Mouse (Mus musculus) hindbrain, embryonic 15.5 days (tissue): Measurements from ENCODE around the gene A430005L14Rik. TPM values are rescaled to one million over a fixed set of nuclear protein-coding genes. Genes with fewer than 3 reads are reported as not detected.

ENCODE experiments used
- ATAC-seq: fragments of 200-750 bp; cut with Nextera tagmentation; 2 replicates; pipeline ENCODE4 v1.8.0; 2017; ENCODE audit warnings: low read depth, moderate number of reproducible peaks, moderate TSS enrichment; ENCODE audit not compliant: low FRiP score
- H3K27ac ChIP-seq: fragments of 300-500 bp; sonication (generic); replicated peaks from 2 replicates; pipeline ENCODE4 v1.5.1; 2015; ENCODE audit warnings: mild to moderate bottlenecking, inconsistent platforms
- H3K27me3 ChIP-seq: fragments of 300-500 bp; sonication (generic); 2 replicates; pipeline ENCODE4 v1.6.1; 2015; ENCODE audit warnings: control low read depth, inconsistent platforms
- H3K36me3 ChIP-seq: fragments of 300-500 bp; sonication (generic); 2 replicates; pipeline ENCODE4 v1.6.1; 2015; ENCODE audit warnings: control low read depth, inconsistent platforms
- H3K4me1 ChIP-seq: fragments of 300-500 bp; sonication (generic); replicated peaks from 2 replicates; pipeline ENCODE4 v1.6.1; 2015; ENCODE audit warnings: control low read depth, inconsistent platforms
- H3K4me2 ChIP-seq: fragments of 300-500 bp; sonication (generic); 2 replicates; pipeline ENCODE4 v1.6.1; 2015; ENCODE audit warnings: moderate library complexity, mild to moderate bottlenecking, inconsistent platforms
- H3K4me3 ChIP-seq: fragments of 300-500 bp; sonication (generic); 2 replicates; pipeline ENCODE4 v1.5.1; 2015; ENCODE audit warnings: mild to moderate bottlenecking, inconsistent platforms
- H3K9ac ChIP-seq: fragments of 300-500 bp; sonication (generic); 2 replicates; pipeline ENCODE4 v1.6.1; 2015; ENCODE audit warnings: inconsistent platforms
- H3K9me3 ChIP-seq: fragments of 300-500 bp; sonication (generic); 2 replicates; pipeline ENCODE4 v1.6.1; 2016; ENCODE audit warnings: control low read depth, inconsistent platforms
- WGBS: fragments of 180-500 bp; shearing (Covaris S2); methylation state at CpG from one replicate; pipeline ENCODE4 v1.1.7; 2015; 5-methylcytosine and 5-hydroxymethylcytosine counted together
- polyA plus RNA-seq: library from polyadenylated mRNA; unstranded; fragments of >200 nt; fragmentation: Nextera tagmentation; extraction: Ambion mirVana; gene quantifications from 2 replicates; pipeline ENCODE4 v1.2.1, GENCODE M21; 2015

Gene A430005L14Rik
- polyA plus RNA-seq, 1 experiment from 2014 or later: 51.7 TPM

GRCm38 (mm10) chr4:153975292-153975662 is 18.2 kb downstream of the A430005L14Rik start:
- Histone ChIP-seq H3K4me2 (peak overlapping the region; percentile 79), H3K4me1 (peaks cover 40% of the 10 kb centered on the region), H3K9me3 (no peaks in the 10 kb centered on the region), H3K27ac (peak overlapping the region; percentile 84), H3K4me3 (peak overlapping the region; percentile 99), H3K9ac (peak overlapping the region; percentile 95), H3K27me3 (no peaks in the 10 kb centered on the region), H3K36me3 (peaks cover 26% of the 10 kb centered on the region)
- ATAC-seq: peak; percentile 53; the same call in 1 of the 2 replicates
- WGBS: under 1% methylated on average over 29 of the region's 33 CpGs

GRCm38 (mm10) chr4:153975768-153976167 is 18.7 kb downstream of the A430005L14Rik start:
- Histone ChIP-seq H3K4me1 (peaks cover 40% of the 10 kb centered on the region), H3K27me3 (no peaks in the 10 kb centered on the region), H3K9me3 (no peaks in the 10 kb centered on the region), H3K4me2 (peak overlapping the region; percentile 79), H3K4me3 (peak overlapping the region; percentile 99), H3K27ac (no peak overlapping the region), H3K9ac (peak overlapping the region; percentile 95), H3K36me3 (peaks cover 26% of the 10 kb centered on the region)
- ATAC-seq: no peak
- 40% methylated on average over 6 of the region's 6 CpGs for WGBS

GRCm38 (mm10) chr4:153979243-153979642 is 22.2 kb downstream of the A430005L14Rik start:
- H3K9me3 ChIP-seq: no peaks in the 10 kb centered on the region
- H3K4me2 ChIP-seq: no peak overlapping the region
- H3K9ac ChIP-seq: no peak overlapping the region
- no peak for ATAC-seq
- no peak overlapping the region for H3K4me3 ChIP-seq
- 92% methylated on average over 10 of the region's 10 CpGs for WGBS
- peaks cover 25% of the 10 kb centered on the region for H3K4me1 ChIP-seq
- no peaks in the 10 kb centered on the region for H3K27me3 ChIP-seq
- H3K36me3 ChIP-seq: peaks cover 49% of the 10 kb centered on the region
- H3K27ac ChIP-seq: no peak overlapping the region

- no peak overlapping the region for H3K4me3 ChIP-seq
- peaks cover 62% of the 10 kb centered on the region for H3K36me3 ChIP-seq
- H3K4me1 ChIP-seq: peaks cover 25% of the 10 kb centered on the region
- no peaks in the 10 kb centered on the region for H3K27me3 ChIP-seq
- H3K27ac ChIP-seq: no peak overlapping the region
- no peaks in the 10 kb centered on the region for H3K9me3 ChIP-seq
- ATAC-seq: no peak
- H3K9ac ChIP-seq: no peak overlapping the region
- WGBS: 91% methylated on average over 11 of the region's 11 CpGs
- no peak overlapping the region for H3K4me2 ChIP-seq
Measured at GRCm38 (mm10) chr4:153980470-153980869, 23.4 kb downstream of the A430005L14Rik start.

- Histone ChIP-seq H3K4me2 (no peak overlapping the region), H3K9me3 (no peaks in the 10 kb centered on the region), H3K36me3 (peaks cover 88% of the 10 kb centered on the region), H3K27me3 (no peaks in the 10 kb centered on the region), H3K4me1 (no peaks in the 10 kb centered on the region), H3K27ac (no peak overlapping the region), H3K9ac (no peak overlapping the region), H3K4me3 (no peak overlapping the region)
- 89% methylated on average over 10 of the region's 10 CpGs for WGBS
- ATAC-seq: no peak
Measured at GRCm38 (mm10) chr4:153992715-153993114, 35.7 kb downstream of the A430005L14Rik start.

- Histone ChIP-seq H3K4me3 (no peak overlapping the region), H3K27ac (no peak overlapping the region), H3K9me3 (no peaks in the 10 kb centered on the region), H3K27me3 (no peaks in the 10 kb centered on the region), H3K36me3 (peaks cover 88% of the 10 kb centered on the region), H3K4me1 (no peaks in the 10 kb centered on the region), H3K9ac (no peak overlapping the region), H3K4me2 (no peak overlapping the region)
- WGBS: 91% methylated on average over 8 of the region's 8 CpGs
- ATAC-seq: no peak
Measured at GRCm38 (mm10) chr4:153993505-153993904, 36.5 kb downstream of the A430005L14Rik start.

GRCm38 (mm10) chr4:154005488-154005887 is 48.5 kb downstream of the A430005L14Rik start:
- WGBS: 77% methylated on average over 5 of the region's 5 CpGs
- H3K36me3 ChIP-seq: peaks cover 22% of the 10 kb centered on the region
- no peak overlapping the region for H3K27ac ChIP-seq
- H3K4me2 ChIP-seq: no peak overlapping the region
- H3K4me1 ChIP-seq: no peaks in the 10 kb centered on the region
- no peaks in the 10 kb centered on the region for H3K27me3 ChIP-seq
- no peaks in the 10 kb centered on the region for H3K9me3 ChIP-seq
- no peak overlapping the region for H3K9ac ChIP-seq
- ATAC-seq: no peak
- no peak overlapping the region for H3K4me3 ChIP-seq

- H3K4me3 ChIP-seq: no peak overlapping the region
- ATAC-seq: no peak
- peaks cover 5% of the 10 kb centered on the region; the same call in 1 of the 2 replicates for H3K4me1 ChIP-seq
- H3K27ac ChIP-seq: no peak overlapping the region
- H3K9me3 ChIP-seq: no peaks in the 10 kb centered on the region
- 88% methylated on average over 6 of the region's 6 CpGs for WGBS
- H3K27me3 ChIP-seq: no peaks in the 10 kb centered on the region
- H3K4me2 ChIP-seq: no peak overlapping the region
- no peak overlapping the region for H3K9ac ChIP-seq
- peaks cover 22% of the 10 kb centered on the region for H3K36me3 ChIP-seq
Measured at GRCm38 (mm10) chr4:154006264-154006663, 49.2 kb downstream of the A430005L14Rik start.

- no peak overlapping the region for H3K4me2 ChIP-seq
- no peaks in the 10 kb centered on the region for H3K9me3 ChIP-seq
- peaks cover 12% of the 10 kb centered on the region for H3K4me1 ChIP-seq
- H3K36me3 ChIP-seq: peaks cover 22% of the 10 kb centered on the region
- no peak overlapping the region for H3K9ac ChIP-seq
- H3K27ac ChIP-seq: no peak overlapping the region
- 86% methylated on average over 4 of the region's 4 CpGs for WGBS
- ATAC-seq: no peak
- no peaks in the 10 kb centered on the region for H3K27me3 ChIP-seq
- no peak overlapping the region for H3K4me3 ChIP-seq
Measured at GRCm38 (mm10) chr4:154007759-154008158, 50.7 kb downstream of the A430005L14Rik start.

- Histone ChIP-seq H3K9me3 (no peaks in the 10 kb centered on the region), H3K27me3 (no peaks in the 10 kb centered on the region), H3K4me3 (peak overlapping the region; percentile 97), H3K4me2 (peak overlapping the region; percentile 99), H3K36me3 (peaks cover 13% of the 10 kb centered on the region), H3K9ac (peak overlapping the region; percentile 93), H3K4me1 (peaks cover 26% of the 10 kb centered on the region), H3K27ac (peak overlapping the region; percentile 76)
- WGBS: 25% methylated on average over 13 of the region's 13 CpGs
- peak; percentile 72 for ATAC-seq
Measured at GRCm38 (mm10) chr4:154010907-154011645, 54.0 kb downstream of the A430005L14Rik start.
